Mouse (Mus musculus) C2C12 (cell line): Measurements from ENCODE around the gene Cdc34.

Experiments
- CEBPB ChIP-seq: IDR thresholded peaks from one replicate; pipeline ENCODE4 v1.6.1; 2011; ENCODE audit warnings: low read depth, mild to moderate bottlenecking, control low read depth, moderate library complexity
- CTCF ChIP-seq: IDR thresholded peaks from one replicate; pipeline ENCODE4 v1.5.1; 2011; ENCODE audit not compliant: control insufficient read depth, insufficient read depth, insufficient read length
- MAX ChIP-seq: IDR thresholded peaks from one replicate; pipeline ENCODE4 v1.6.1; 2011; ENCODE audit warnings: mild to moderate bottlenecking, control low read depth
- USF1 ChIP-seq: IDR thresholded peaks from one replicate; pipeline ENCODE4 v1.6.1; 2011; ENCODE audit warnings: low read depth, mild to moderate bottlenecking, control low read depth, moderate library complexity

GRCm38 (mm10) chr10:79732500-79732899 is 50.5 kb downstream of the Cdc34 start:
- TF ChIP-seq CTCF (no peak), CEBPB (no peak), USF1 (no peak), MAX (no peak)
